13 mouse cellular contexts compared by ENCODE assay signal in the genomic region with DNA sequence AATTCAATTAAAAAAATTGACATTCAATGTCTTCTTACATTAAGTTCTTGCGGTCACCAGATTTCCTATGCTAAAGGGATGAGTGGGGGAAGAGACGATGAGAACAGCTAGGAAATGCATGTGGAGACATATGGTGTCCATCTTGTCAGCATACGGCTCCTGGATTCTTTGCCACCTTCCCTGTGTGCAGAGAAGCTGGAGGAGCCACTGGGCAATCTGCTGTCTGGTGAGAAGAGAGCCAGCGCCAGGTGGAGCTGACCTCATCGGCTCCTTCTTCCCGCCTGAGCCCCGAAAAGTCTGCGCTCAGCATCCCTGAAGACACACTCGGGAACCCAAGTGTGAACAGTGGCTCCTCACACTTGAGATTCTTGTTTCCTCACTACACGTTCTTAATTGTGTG.
A peak's percentile ranks its signal among the peaks of the same experiment; 100 is the strongest.
DNase-seq lines count a peak whose midpoint lies in the region; TF ChIP-seq lines count a peak whose summit lies in the region.
"Had no signal": no experiment of that assay in that cellular context is flagged by ENCODE, and none has a peak within 500 bp of the region (broad histone marks: within the 10 kb centered on the region; RNA-seq: fewer than 3 reads in every experiment).

No protein-coding gene starts in this region.

- peak; percentile 61 for DNase-seq in left cerebral cortex, postnatal 4 days
- no peak for DNase-seq in left cerebral cortex, postnatal 10 days (ENCODE audit: extremely low spot score in 1 of 2, low spot score in 2 of 2)
- DNase-seq in brain, embryonic 14.5 days (ENCODE audit: low read depth), result peak; percentile 17
- peak; percentile 80 for DNase-seq in cerebellum, adult 8-10 months
- peak; percentile 85 to 87 for DNase-seq in cerebellum, postnatal 36 days
- DNase-seq in heart, adult 8-10 months (ENCODE audit: low spot score), result no peak
- DNase-seq in adrenal gland, adult (ENCODE audit: inconsistent age in 2 of 2, low spot score in 1 of 2), result no peak
- DNase-seq: gastrocnemius, postnatal 10 days; layer of hippocampus, postnatal 36 days; liver, embryonic 13.5 days; lung, embryonic 14.5 days; thymus, adult 2 months; thymus, postnatal 4 days had no signal

- TF ChIP-seq CTCF in brain, embryonic 14.5 days (IDR thresholded peaks at IDR 0.05; ENCODE audit: borderline replicate concordance, extremely low read depth, insufficient read depth, insufficient read length), result no peak

- intact Hi-C loops in left cerebral cortex, postnatal 4 days (cut with DNase I), result no loop called here
- intact Hi-C loops in left cerebral cortex, postnatal 10 days (cut with DNase I), result no loop called here

- no peak for TF ChIP-seq POLR2A in brain, embryonic 14.5 days (IDR thresholded peaks at IDR 0.05; ENCODE audit: borderline replicate concordance, extremely low read depth, insufficient read depth, insufficient read length, poor library complexity, severe bottlenecking)

Comparison
In these comparisons a context has a peak if more than half of its experiments do, and no peak if none do; other contexts are left out.
1. DNase-seq: peak in left cerebral cortex, postnatal 4 days (single experiment), brain, embryonic 14.5 days (single experiment), cerebellum, adult 8-10 months (single experiment) and cerebellum, postnatal 36 days (2 of 2); none in left cerebral cortex, postnatal 10 days (0 of 2), heart, adult 8-10 months (single experiment) and adrenal gland, adult (0 of 2).